Mouse (Mus musculus): ENCODE results near the gene Cdc27. TPM values are rescaled to one million over a fixed set of nuclear protein-coding genes. Genes with fewer than 3 reads are reported as not detected.
A peak's percentile ranks its signal among the peaks of the same experiment; 100 is the strongest.

Cdc27 gene
- polyA plus RNA-seq, 1 experiment from 2014 or later = 48.1 TPM

DNA sequence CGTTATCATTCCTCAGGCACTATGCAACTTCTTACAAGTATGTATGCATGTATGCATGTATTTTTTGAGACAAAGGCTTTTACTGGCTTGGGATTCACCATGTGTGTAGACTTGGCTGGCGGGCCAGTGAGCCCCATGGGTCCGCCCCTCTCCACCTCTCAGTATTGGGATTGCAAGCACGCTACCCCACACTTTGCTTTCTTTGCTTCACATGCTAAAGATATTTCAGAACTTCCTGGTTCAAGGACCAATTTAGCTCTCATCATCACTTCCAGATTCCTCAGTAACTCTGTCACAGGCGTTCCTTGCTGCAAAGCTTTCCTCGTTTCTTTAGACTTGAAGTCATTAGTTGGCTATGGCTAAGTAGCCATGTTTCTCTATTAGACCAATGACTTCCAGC, 15.7 kb upstream of the Cdc27 start:
- Histone ChIP-seq H3K4me2 (ENCODE audit: low read length) (no peak overlapping the region), H3K27ac (replicated peaks; ENCODE audit: low read depth, low read length) (no peak overlapping the region), H3K36me3 (ENCODE audit: control insufficient read depth, insufficient read depth, low read length) (no peaks in the 10 kb centered on the region), H3K27me3 (ENCODE audit: control insufficient read depth, insufficient read depth, low read length) (no peaks in the 10 kb centered on the region), H3K4me1 (ENCODE audit: control insufficient read depth, insufficient read depth, low read length) (no peaks in the 10 kb centered on the region), H3K4me3 (replicated peaks; ENCODE audit: low read depth, low read length) (no peak overlapping the region), H3K9ac (replicated peaks; ENCODE audit: low read length) (no peak overlapping the region), H3K9me3 (ENCODE audit: control insufficient read depth, low read length) (no peaks in the 10 kb centered on the region)
- ATAC-seq (ENCODE audit: low FRiP score, low TSS enrichment) = no peak
- no peak for DNase-seq
- 89% methylated on average over 6 of the region's 6 CpGs for WGBS

DNA sequence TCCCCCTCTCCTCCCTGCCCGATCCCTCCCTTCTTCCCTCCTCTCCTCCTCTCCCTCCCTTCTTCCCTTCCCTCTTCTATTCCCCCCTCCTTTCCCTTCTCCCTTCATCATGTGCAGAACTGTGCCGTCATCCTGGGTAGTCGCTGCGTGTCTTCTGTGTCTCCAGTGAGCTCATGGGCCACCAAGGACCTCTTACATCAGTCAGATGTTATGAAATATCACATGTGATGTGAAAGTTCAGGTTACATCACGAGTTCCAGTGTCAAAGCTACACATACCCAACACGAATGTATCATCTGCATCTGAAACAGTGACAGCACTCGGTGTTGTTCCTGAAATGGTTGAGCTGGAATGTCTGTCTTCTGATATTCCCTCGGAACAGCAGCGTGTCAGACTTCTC, 14.8 kb upstream of the Cdc27 start:
- WGBS = 90% methylated on average over 9 of the region's 9 CpGs
- no peak for DNase-seq
- Histone ChIP-seq H3K4me1 (ENCODE audit: control insufficient read depth, insufficient read depth, low read length) (no peaks in the 10 kb centered on the region), H3K4me2 (ENCODE audit: low read length) (no peak overlapping the region), H3K4me3 (replicated peaks; ENCODE audit: low read depth, low read length) (no peak overlapping the region), H3K9me3 (ENCODE audit: control insufficient read depth, low read length) (no peaks in the 10 kb centered on the region), H3K36me3 (ENCODE audit: control insufficient read depth, insufficient read depth, low read length) (no peaks in the 10 kb centered on the region), H3K27me3 (ENCODE audit: control insufficient read depth, insufficient read depth, low read length) (no peaks in the 10 kb centered on the region), H3K9ac (replicated peaks; ENCODE audit: low read length) (no peak overlapping the region), H3K27ac (replicated peaks; ENCODE audit: low read depth, low read length) (no peak overlapping the region)
- ATAC-seq (ENCODE audit: low FRiP score, low TSS enrichment) = no peak

DNA sequence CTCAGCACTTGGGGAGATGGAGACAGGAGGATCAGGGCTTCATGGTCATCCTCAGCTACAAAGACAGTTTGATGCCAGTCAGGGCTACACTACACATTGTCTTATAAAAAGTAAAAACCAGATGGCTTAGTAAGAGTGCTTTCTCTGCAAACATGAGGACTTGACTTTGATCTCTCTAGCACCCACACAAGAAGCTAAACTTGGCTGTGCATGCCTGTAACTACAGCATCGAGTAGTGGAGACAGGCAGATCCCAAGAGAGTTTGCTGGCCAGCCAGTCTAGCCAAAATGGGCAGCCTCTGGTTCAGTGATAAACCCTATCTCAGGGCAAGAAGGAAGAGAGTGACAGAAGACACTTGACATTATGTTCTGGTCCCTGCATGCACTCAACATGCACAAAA, 13.1 kb upstream of the Cdc27 start:
- WGBS = 70% methylated on average over 1 of the region's 1 CpGs
- H3K4me1 ChIP-seq (ENCODE audit: control insufficient read depth, insufficient read depth, low read length) = no peaks in the 10 kb centered on the region
- DNase-seq = no peak

DNA sequence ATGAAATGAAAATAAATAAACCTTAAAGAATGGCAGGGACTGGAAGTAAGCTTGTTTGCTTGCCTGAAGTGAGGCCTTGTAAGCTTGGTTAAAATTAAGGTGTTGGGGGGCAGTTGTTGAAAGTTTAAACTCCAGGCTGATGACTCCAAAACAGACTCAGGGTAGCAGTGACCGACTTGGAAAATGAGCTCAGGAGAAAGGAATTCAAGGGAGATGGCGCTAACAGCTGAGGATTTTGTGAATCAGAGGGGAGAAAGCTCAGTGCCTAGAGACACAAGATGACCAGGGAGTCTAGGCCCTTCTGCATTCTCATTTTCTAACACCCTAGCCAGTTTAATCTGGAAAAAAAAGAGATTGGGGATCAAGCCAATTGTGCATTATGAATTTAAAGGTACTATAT, 10.6 kb upstream of the Cdc27 start:
- ATAC-seq (ENCODE audit: low FRiP score, low TSS enrichment) (no peak), DNase-seq (no peak)
- 57% methylated on average over 2 of the region's 2 CpGs for WGBS
- Histone ChIP-seq H3K4me2 (ENCODE audit: low read length) (no peak overlapping the region), H3K27me3 (ENCODE audit: control insufficient read depth, insufficient read depth, low read length) (no peaks in the 10 kb centered on the region), H3K9ac (replicated peaks; ENCODE audit: low read length) (no peak overlapping the region), H3K4me3 (replicated peaks; ENCODE audit: low read depth, low read length) (no peak overlapping the region), H3K9me3 (ENCODE audit: control insufficient read depth, low read length) (no peaks in the 10 kb centered on the region), H3K27ac (replicated peaks; ENCODE audit: low read depth, low read length) (no peak overlapping the region), H3K36me3 (ENCODE audit: control insufficient read depth, insufficient read depth, low read length) (no peaks in the 10 kb centered on the region), H3K4me1 (ENCODE audit: control insufficient read depth, insufficient read depth, low read length) (no peaks in the 10 kb centered on the region)

More for the DNA sequence above, 13.1 kb upstream of the Cdc27 start:
- no peaks in the 10 kb centered on the region for H3K36me3 ChIP-seq (ENCODE audit: control insufficient read depth, insufficient read depth, low read length)
- no peaks in the 10 kb centered on the region for H3K9me3 ChIP-seq (ENCODE audit: control insufficient read depth, low read length)
- H3K27me3 ChIP-seq (ENCODE audit: control insufficient read depth, insufficient read depth, low read length) = no peaks in the 10 kb centered on the region
- no peak overlapping the region for H3K9ac ChIP-seq (replicated peaks; ENCODE audit: low read length)
- no peak overlapping the region for H3K27ac ChIP-seq (replicated peaks; ENCODE audit: low read depth, low read length)
- H3K4me3 ChIP-seq (replicated peaks; ENCODE audit: low read depth, low read length) = no peak overlapping the region
- H3K4me2 ChIP-seq (ENCODE audit: low read length) = no peak overlapping the region
- no peak for ATAC-seq (ENCODE audit: low FRiP score, low TSS enrichment)

DNA sequence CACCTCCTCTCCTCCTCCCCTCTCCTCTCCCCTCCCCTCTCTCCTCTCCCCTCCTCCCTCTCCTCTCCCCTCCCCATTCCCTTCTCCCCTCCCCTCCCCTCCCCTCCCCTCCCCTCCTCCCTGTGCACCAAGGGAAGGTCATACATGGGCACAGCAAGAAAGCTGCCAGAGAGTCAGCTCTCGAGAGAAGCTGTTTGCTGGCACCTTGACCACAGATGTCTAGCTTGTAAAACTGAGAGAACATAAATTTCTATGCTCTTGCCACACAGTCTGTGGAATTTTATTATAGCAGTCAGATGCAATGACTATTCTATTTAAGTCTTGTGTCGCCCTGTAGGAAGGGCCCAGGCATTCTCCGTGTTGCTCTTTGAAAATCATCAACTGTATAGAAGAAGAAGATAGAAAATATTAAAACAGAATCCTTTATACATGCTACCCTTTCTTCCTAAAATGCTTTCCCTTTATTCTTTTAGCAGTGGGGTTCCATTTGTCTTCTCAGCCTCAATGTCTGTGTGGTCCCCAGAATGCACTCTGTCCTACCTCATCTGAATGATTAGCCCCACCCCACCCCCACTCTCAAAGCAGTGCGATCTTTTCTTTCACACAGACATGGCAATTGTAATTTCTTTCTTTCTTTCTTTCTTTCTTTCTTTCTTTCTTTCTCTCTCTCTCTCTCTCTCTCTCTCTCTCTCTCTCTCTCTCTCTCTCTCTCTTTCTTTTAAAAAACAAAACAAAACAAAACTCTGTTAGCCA, 8.4 kb upstream of the Cdc27 start:
- H3K27ac ChIP-seq (replicated peaks; ENCODE audit: low read depth, low read length) = no peak overlapping the region
- H3K27me3 ChIP-seq (ENCODE audit: control insufficient read depth, insufficient read depth, low read length) = no peaks in the 10 kb centered on the region
- H3K4me3 ChIP-seq (replicated peaks; ENCODE audit: low read depth, low read length) = no peak overlapping the region
- 49% methylated on average over 4 of the region's 4 CpGs for WGBS
- ATAC-seq (ENCODE audit: low FRiP score, low TSS enrichment) = no peak
- no peak overlapping the region for H3K4me2 ChIP-seq (ENCODE audit: low read length)
- DNase-seq = no peak
- H3K9ac ChIP-seq (replicated peaks; ENCODE audit: low read length) = no peak overlapping the region
- H3K9me3 ChIP-seq (ENCODE audit: control insufficient read depth, low read length) = no peaks in the 10 kb centered on the region
- H3K36me3 ChIP-seq (ENCODE audit: control insufficient read depth, insufficient read depth, low read length) = no peaks in the 10 kb centered on the region
- H3K4me1 ChIP-seq (ENCODE audit: control insufficient read depth, insufficient read depth, low read length) = no peaks in the 10 kb centered on the region

DNA sequence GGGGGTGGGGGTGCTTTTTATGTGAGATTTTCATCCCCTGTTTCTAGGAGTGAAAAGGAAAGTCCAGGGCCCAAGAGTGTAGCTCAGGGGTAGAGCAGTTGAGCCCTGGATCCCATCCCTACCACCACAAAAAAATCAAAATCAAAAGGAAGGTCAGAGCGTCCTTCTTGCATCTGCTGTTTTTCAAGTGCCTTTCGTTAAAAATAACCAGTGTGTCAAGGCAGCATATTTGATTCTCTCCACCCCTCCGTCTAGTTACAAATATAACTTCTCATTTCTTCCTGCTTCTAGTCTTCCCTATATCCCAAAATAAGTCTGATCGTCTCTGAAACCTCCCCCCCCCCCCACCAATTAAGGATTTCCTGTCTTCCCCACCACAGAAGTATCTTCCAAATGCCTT, 7.6 kb upstream of the Cdc27 start:
- H3K4me2 ChIP-seq (ENCODE audit: low read length) = no peak overlapping the region
- H3K9me3 ChIP-seq (ENCODE audit: control insufficient read depth, low read length) = no peaks in the 10 kb centered on the region
- WGBS = 91% methylated on average over 4 of the region's 4 CpGs
- H3K4me3 ChIP-seq (replicated peaks; ENCODE audit: low read depth, low read length) = no peak overlapping the region
- DNase-seq (no peak), ATAC-seq (ENCODE audit: low FRiP score, low TSS enrichment) (no peak)
- no peak overlapping the region for H3K27ac ChIP-seq (replicated peaks; ENCODE audit: low read depth, low read length)
- no peaks in the 10 kb centered on the region for H3K27me3 ChIP-seq (ENCODE audit: control insufficient read depth, insufficient read depth, low read length)
- H3K9ac ChIP-seq (replicated peaks; ENCODE audit: low read length) = no peak overlapping the region
- H3K36me3 ChIP-seq (ENCODE audit: control insufficient read depth, insufficient read depth, low read length) = no peaks in the 10 kb centered on the region
- no peaks in the 10 kb centered on the region for H3K4me1 ChIP-seq (ENCODE audit: control insufficient read depth, insufficient read depth, low read length)

DNA sequence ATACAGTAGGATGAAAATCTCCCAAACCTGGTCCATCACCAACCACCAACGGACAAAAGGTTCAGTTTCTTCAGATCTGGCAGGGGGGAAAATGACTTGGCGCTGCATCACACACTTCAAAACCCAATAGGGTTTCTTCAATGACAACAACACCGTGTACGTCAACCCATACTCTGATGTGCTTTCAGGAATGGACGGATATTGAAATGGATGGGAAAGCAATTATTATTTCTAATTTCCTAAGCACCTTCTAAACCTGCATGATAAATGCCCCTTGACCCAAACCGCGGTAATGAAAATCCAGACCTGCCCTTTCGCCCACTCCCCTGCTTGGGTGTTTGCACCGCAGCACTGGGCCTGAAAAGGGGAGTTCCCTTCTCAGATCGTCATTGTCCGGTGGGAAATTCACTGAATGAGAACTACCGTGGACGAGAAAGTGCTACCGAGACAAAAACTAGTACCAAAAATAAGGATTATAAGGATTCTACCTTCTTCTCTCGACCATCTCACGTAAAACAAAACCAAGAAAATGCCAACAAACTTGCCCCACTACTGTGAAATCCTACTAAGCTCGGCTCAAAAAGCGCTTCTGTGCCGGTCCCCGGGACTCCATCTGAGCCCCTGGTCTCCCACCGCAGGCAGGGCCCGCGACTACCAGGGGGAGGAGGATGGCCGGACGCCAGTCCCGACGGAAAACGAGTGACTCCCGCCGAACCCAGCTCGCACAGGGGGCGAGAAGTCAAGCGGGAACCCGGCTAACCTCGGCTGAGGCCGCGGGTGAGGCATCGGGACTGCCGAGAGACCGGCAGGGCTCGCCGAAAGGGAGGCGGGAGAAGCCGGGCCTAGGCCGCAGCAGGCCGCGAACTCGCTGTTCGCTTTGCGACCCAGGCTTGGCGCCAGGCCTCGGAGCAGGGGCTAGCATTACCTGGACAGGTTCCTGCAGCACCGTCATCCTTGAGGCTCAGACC, 698 bp downstream of the Cdc27 start:
- peak overlapping the region; percentile 72 for H3K4me2 ChIP-seq (ENCODE audit: low read length)
- under 1% methylated on average over 53 of the region's 53 CpGs for WGBS
- no peaks in the 10 kb centered on the region for H3K9me3 ChIP-seq (ENCODE audit: control insufficient read depth, low read length)
- H3K27ac ChIP-seq (replicated peaks; ENCODE audit: low read depth, low read length) = peak overlapping the region; percentile 86
- DNase-seq = peak; percentile 64
- peak; percentile 80 for ATAC-seq (ENCODE audit: low FRiP score, low TSS enrichment)
- H3K36me3 ChIP-seq (ENCODE audit: control insufficient read depth, insufficient read depth, low read length) = 0 out of 2 replicates have a peak, but pooled peaks cover 3% of the 10 kb centered on the region
- H3K4me3 ChIP-seq (replicated peaks; ENCODE audit: low read depth, low read length) = peak overlapping the region; percentile 95
- H3K9ac ChIP-seq (replicated peaks; ENCODE audit: low read length) = peak overlapping the region; percentile 100
- H3K4me1 ChIP-seq (ENCODE audit: control insufficient read depth, insufficient read depth, low read length) = peaks cover 23% of the 10 kb centered on the region; the same call in 1 of the 2 replicates
- H3K27me3 ChIP-seq (ENCODE audit: control insufficient read depth, insufficient read depth, low read length) = no peaks in the 10 kb centered on the region

DNA sequence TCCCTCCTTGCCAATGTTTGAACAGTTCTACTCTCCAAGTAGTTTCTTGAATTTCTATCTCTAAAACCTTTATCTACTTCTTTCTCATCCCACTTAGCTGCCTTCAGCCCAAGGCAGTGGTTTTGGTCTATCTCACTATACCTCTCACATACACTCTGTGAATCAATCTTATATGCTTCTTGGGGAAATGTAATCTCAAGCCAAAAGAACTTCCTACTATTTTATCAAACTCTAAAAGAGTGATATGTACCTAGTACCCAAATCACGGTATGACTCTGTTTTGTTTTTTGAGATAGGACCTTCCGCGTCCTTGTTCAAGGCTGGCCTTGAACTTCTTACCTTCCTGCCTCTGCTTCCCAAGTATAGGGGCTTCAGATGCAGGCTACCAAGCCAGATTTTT, 2.9 kb downstream of the Cdc27 start:
- WGBS = 97% methylated on average over 3 of the region's 3 CpGs
- no peak for ATAC-seq (ENCODE audit: low FRiP score, low TSS enrichment)

More for the DNA sequence above, 2.9 kb downstream of the Cdc27 start:
- H3K9ac ChIP-seq (replicated peaks; ENCODE audit: low read length) = no peak overlapping the region
- H3K9me3 ChIP-seq (ENCODE audit: control insufficient read depth, low read length) = no peaks in the 10 kb centered on the region
- H3K27me3 ChIP-seq (ENCODE audit: control insufficient read depth, insufficient read depth, low read length) = no peaks in the 10 kb centered on the region
- H3K36me3 ChIP-seq (ENCODE audit: control insufficient read depth, insufficient read depth, low read length) = 0 out of 2 replicates have a peak, but pooled peaks cover 3% of the 10 kb centered on the region
- H3K4me3 ChIP-seq (replicated peaks; ENCODE audit: low read depth, low read length) = no peak overlapping the region
- no peak for DNase-seq
- no peak overlapping the region for H3K4me2 ChIP-seq (ENCODE audit: low read length)
- no peak overlapping the region for H3K27ac ChIP-seq (replicated peaks; ENCODE audit: low read depth, low read length)
- peaks cover 23% of the 10 kb centered on the region; the same call in 1 of the 2 replicates for H3K4me1 ChIP-seq (ENCODE audit: control insufficient read depth, insufficient read depth, low read length)
